Mouse (Mus musculus) left cerebral cortex, postnatal 4 days (tissue): ENCODE results near the gene Plek2. TPM values are rescaled to one million over a fixed set of nuclear protein-coding genes. Genes with fewer than 3 reads are reported as not detected.

Source experiments
- total RNA-seq, 2 experiments: library from RNA; stranded (reverse); gene quantifications; 2 replicates each; pipeline ENCODE4 v1.2.3; 2021

Gene Plek2
- total RNA-seq, 2 experiments from 2014 or later, result 0.81 to 0.88 TPM

Other genes starting within 250 kb of the Plek2 start
- gene Fam71d, start 215.4 kb downstream of the Plek2 start, total RNA-seq, result 1 to 10 TPM in 1 of 2 experiments, under 1 TPM in 1; 0.54 to 2.3 TPM
- 10 to 100 TPM in 1 of 2 experiments, 1 to 10 TPM in 1; 9.8 to 11.1 TPM for gene Mpp5, start 158.1 kb downstream of the Plek2 start, total RNA-seq
- 100 to 1,000 TPM; 120 to 128 TPM for gene Atp6v1d, start 45.3 kb downstream of the Plek2 start, total RNA-seq
- 10 to 100 TPM; 67.4 to 75.1 TPM for gene Eif2s1, start 45.1 kb downstream of the Plek2 start, total RNA-seq
- gene Tmem229b, start 100.7 kb upstream of the Plek2 start, total RNA-seq, result 100 to 1,000 TPM; 116 to 121 TPM
- 1 to 10 TPM; 3.3 to 3.5 TPM for gene Plekhh1, start 122.2 kb upstream of the Plek2 start, total RNA-seq
- 1 to 10 TPM; 8.9 to 9.5 TPM for gene Pigh, start 182.7 kb upstream of the Plek2 start, total RNA-seq
- 10 to 100 TPM; 13.6 to 14.0 TPM for gene Arg2, start 223.8 kb upstream of the Plek2 start, total RNA-seq